Mouse (Mus musculus) liver, embryonic 11.5 days (tissue): ENCODE data around the gene Fbxo42. TPM values are rescaled to one million over a fixed set of nuclear protein-coding genes. Genes with fewer than 3 reads are reported as not detected.

ENCODE experiments used
- ATAC-seq: fragments of 200-750 bp; cut with Nextera tagmentation; replicated peaks from 2 replicates; pipeline ENCODE4 v1.8.0; 2017; ENCODE audit warnings: moderate number of reproducible peaks, mild to moderate bottlenecking, moderate TSS enrichment, moderate library complexity; ENCODE audit not compliant: low FRiP score
- DNase-seq: peaks from one replicate; pipeline ENCODE4 v3.0.0-alpha.2; 2017; ENCODE audit warnings: low spot score
- H3K27ac ChIP-seq: fragments of 300-500 bp; sonication (generic); 2 replicates; pipeline ENCODE4 v1.5.1; 2014; ENCODE audit warnings: mild to moderate bottlenecking, low read depth, low read length, control low read depth
- H3K27me3 ChIP-seq: fragments of 300-500 bp; sonication (generic); replicated peaks from 2 replicates; pipeline ENCODE4 v1.6.1; 2014; ENCODE audit warnings: low read length, mixed read lengths; ENCODE audit not compliant: control insufficient read depth, insufficient read depth
- H3K36me3 ChIP-seq: fragments of 300-500 bp; sonication (generic); 2 replicates; pipeline ENCODE4 v1.6.1; 2014; ENCODE audit warnings: mild to moderate bottlenecking, low read length, moderate library complexity, mixed read lengths; ENCODE audit not compliant: control insufficient read depth, insufficient read depth
- H3K4me1 ChIP-seq: fragments of 300-500 bp; sonication (generic); replicated peaks from 2 replicates; pipeline ENCODE4 v1.6.1; 2014; ENCODE audit warnings: low read length, mixed read lengths; ENCODE audit not compliant: control insufficient read depth, insufficient read depth
- H3K4me2 ChIP-seq: fragments of 300-500 bp; sonication (generic); 2 replicates; pipeline ENCODE4 v1.6.1; 2014; ENCODE audit warnings: mild to moderate bottlenecking, control low read depth, moderate library complexity
- H3K4me3 ChIP-seq: fragments of 300-500 bp; sonication (generic); 2 replicates; pipeline ENCODE4 v1.5.1; 2014; ENCODE audit warnings: low read depth, low read length, control low read depth
- H3K9ac ChIP-seq: fragments of 300-500 bp; sonication (generic); 2 replicates; pipeline ENCODE4 v1.6.1; 2014; ENCODE audit warnings: low read depth, low read length, control low read depth
- H3K9me3 ChIP-seq: fragments of 300-500 bp; sonication (generic); 2 replicates; pipeline ENCODE4 v1.6.1; 2016; ENCODE audit warnings: low read length, inconsistent platforms, mixed read lengths; ENCODE audit not compliant: control insufficient read depth
- WGBS: fragments of 180-500 bp; shearing (Covaris S2); extraction: QIAGEN DNeasy Blood & Tissue Kit; methylation state at CpG from one replicate; pipeline ENCODE4 v1.1.7; 2014; 5-methylcytosine and 5-hydroxymethylcytosine counted together
- polyA plus RNA-seq: library from polyadenylated mRNA; unstranded; fragments of >200 nt; fragmentation: Nextera tagmentation; extraction: Ambion mirVana; gene quantifications from 2 replicates; pipeline ENCODE4 v1.2.1, GENCODE M21; 2014

The Fbxo42 gene
- polyA plus RNA-seq, 1 experiment from 2014 or later = 26.0 TPM

- Histone ChIP-seq H3K36me3 (no peaks in the 10 kb centered on the region), H3K4me3 (no peak overlapping the region), H3K27ac (no peak overlapping the region), H3K27me3 (no peaks in the 10 kb centered on the region), H3K9ac (no peak overlapping the region), H3K9me3 (no peaks in the 10 kb centered on the region), H3K4me1 (peaks cover 11% of the 10 kb centered on the region), H3K4me2 (no peak overlapping the region)
- DNase-seq = no peak
- no peak for ATAC-seq
- 86% methylated on average over 4 of the region's 4 CpGs for WGBS
These were observed 63.9 kb downstream of the Fbxo42 start for GRCm38 (mm10) chr4:141211646-141212045.

- WGBS = 87% methylated on average over 9 of the region's 9 CpGs
- H3K4me1 ChIP-seq = peaks cover 11% of the 10 kb centered on the region
- no peak overlapping the region for H3K4me3 ChIP-seq
- H3K27me3 ChIP-seq = no peaks in the 10 kb centered on the region
- no peaks in the 10 kb centered on the region for H3K36me3 ChIP-seq
- H3K27ac ChIP-seq = no peak overlapping the region
- no peak overlapping the region for H3K9ac ChIP-seq
- no peak for ATAC-seq
- no peaks in the 10 kb centered on the region for H3K9me3 ChIP-seq
- no peak for DNase-seq
- H3K4me2 ChIP-seq = no peak overlapping the region
These were observed 65.2 kb downstream of the Fbxo42 start for GRCm38 (mm10) chr4:141212892-141213291.

GRCm38 (mm10) chr4:141213342-141213741, 65.6 kb downstream of the Fbxo42 start:
- no peaks in the 10 kb centered on the region for H3K27me3 ChIP-seq
- no peak for ATAC-seq
- no peak for DNase-seq
- H3K9me3 ChIP-seq = no peaks in the 10 kb centered on the region
- H3K4me3 ChIP-seq = peak overlapping the region; percentile 66
- H3K4me2 ChIP-seq = peak overlapping the region; percentile 99
- no peak overlapping the region for H3K27ac ChIP-seq
- WGBS = 54% methylated on average over 2 of the region's 2 CpGs
- H3K36me3 ChIP-seq = no peaks in the 10 kb centered on the region
- H3K9ac ChIP-seq = no peak overlapping the region; the same call in 1 of the 2 replicates
- peaks cover 11% of the 10 kb centered on the region for H3K4me1 ChIP-seq

DNA sequence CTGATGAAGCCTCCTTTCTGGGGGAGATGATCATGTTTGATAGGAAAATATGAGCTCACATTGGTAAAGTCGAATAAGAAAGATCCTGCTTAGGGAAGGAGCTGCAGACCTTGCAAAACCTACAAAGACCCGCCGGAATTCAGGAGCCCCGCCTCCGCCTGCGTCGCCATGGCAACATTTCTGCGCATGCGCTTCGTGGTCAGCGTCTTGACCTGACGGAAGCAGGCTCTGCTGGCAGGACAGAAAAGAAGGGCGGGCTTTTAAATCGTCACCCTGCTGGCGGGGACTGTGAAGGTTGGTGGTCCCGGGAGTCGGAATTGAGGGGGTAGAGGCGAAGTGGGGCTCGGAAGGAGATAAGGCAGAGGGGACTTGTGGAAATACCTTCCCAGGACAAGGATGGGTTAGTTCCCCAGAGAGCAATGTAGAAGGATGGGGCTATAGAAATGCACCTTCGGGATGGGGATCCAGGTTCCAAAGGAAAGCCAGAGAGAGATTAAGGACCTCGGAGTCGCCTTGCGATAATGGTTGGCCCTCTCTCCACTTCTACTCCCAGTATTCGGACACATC, 66.1 kb downstream of the Fbxo42 start, which contains the start of gene Rsg1:
TSS of gene Rsg1 (plus strand) at position 187 of the 567 bp plus-strand sequence.
- Histone ChIP-seq H3K27ac (peak within 1 kb of the TSS; percentile 19; the same call in 1 of the 2 replicates), H3K4me2 (peak within 1 kb of the TSS; percentile 99), H3K9ac (peak within 1 kb of the TSS; percentile 70), H3K36me3 (no peaks in the 10 kb centered on the region), H3K4me1 (peaks cover 11% of the 10 kb centered on the region), H3K27me3 (no peaks in the 10 kb centered on the region), H3K9me3 (no peaks in the 10 kb centered on the region), H3K4me3 (peak within 1 kb of the TSS; percentile 66)
- ATAC-seq = peak; percentile 76
- peak; percentile 95 for DNase-seq
- under 1% methylated on average over 24 of the region's 24 CpGs for WGBS

DNA sequence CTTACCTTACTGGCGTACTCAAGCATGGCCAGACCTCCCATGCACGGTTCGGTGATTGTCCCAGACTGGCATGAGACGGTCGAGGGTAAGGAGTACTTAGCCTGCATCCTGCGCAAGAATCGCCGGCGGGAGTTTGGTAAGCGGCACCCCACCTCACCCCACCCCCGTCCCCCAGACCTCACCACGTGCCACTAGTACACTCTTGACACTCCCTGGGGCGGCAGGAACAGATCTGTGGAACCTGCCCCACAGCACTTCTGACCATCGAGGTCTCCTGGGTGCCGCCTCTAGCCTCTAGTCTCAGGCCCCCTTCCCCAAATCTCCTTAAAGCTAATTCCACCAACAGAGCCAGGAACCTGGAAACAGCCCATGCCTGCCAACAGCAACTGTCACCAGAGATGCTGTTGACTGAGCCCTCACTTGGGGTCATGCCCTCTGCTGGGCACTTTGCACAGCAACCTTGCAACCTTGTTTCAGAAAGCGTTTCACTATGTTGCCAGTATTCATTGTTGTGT, 66.7 kb downstream of the Fbxo42 start:
- Histone ChIP-seq H3K27me3 (no peaks in the 10 kb centered on the region), H3K9ac (peak overlapping the region; percentile 70), H3K9me3 (no peaks in the 10 kb centered on the region), H3K4me1 (peaks cover 11% of the 10 kb centered on the region), H3K27ac (peak overlapping the region; percentile 19; the same call in 1 of the 2 replicates), H3K36me3 (no peaks in the 10 kb centered on the region), H3K4me2 (peak overlapping the region; percentile 99), H3K4me3 (peak overlapping the region; percentile 66)
- 3% methylated on average over 16 of the region's 16 CpGs for WGBS
- peak; percentile 61 for ATAC-seq
- peak; percentile 68 for DNase-seq

DNA sequence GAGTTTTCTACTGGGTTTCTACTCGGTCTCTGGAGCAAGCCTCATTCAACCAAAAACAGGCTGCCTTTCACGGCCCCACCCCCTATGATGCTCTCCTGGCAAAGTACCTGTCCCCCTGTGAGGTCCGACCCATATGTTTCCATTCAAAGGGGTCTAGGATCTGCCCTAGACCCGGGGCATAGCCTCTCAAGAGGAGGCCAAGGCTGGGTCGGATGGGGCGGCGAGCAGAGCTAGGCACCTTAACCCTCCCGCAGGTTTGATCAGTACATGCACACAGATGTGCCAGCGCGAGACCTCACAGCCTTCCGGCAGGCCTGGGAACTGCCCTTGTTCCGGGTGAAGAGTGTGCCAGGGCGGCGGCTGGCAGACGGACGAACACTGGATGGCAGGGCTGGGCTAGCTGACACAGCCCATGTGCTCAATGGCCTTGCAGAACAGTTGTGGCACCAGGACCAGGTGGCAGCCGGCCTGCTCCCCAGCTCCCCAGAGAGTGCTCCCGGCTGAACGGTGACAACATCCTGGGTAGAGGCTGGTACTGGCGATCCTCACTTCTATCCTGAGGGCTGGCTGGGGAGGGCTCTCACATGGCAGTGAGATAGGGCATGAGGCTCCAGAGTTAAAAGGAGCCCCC, 72.0 kb downstream of the Fbxo42 start:
- no peak overlapping the region for H3K9ac ChIP-seq
- H3K4me3 ChIP-seq = no peak overlapping the region
- DNase-seq (no peak), ATAC-seq (no peak)
- 94% methylated on average over 20 of the region's 20 CpGs for WGBS
- H3K4me1 ChIP-seq = peaks cover under 1% of the 10 kb centered on the region
- H3K36me3 ChIP-seq = no peaks in the 10 kb centered on the region
- H3K4me2 ChIP-seq = no peak overlapping the region
- no peaks in the 10 kb centered on the region for H3K9me3 ChIP-seq
- H3K27me3 ChIP-seq = no peaks in the 10 kb centered on the region
- no peak overlapping the region for H3K27ac ChIP-seq

GRCm38 (mm10) chr4:141221848-141222247, 74.1 kb downstream of the Fbxo42 start:
- H3K4me2 ChIP-seq = no peak overlapping the region
- H3K4me1 ChIP-seq = no peaks in the 10 kb centered on the region; the same call in 1 of the 2 replicates
- no peak overlapping the region for H3K4me3 ChIP-seq
- no peaks in the 10 kb centered on the region for H3K9me3 ChIP-seq
- no peak overlapping the region for H3K9ac ChIP-seq
- 71% methylated on average over 2 of the region's 2 CpGs for WGBS
- ATAC-seq (no peak), DNase-seq (no peak)
- no peaks in the 10 kb centered on the region for H3K36me3 ChIP-seq
- H3K27ac ChIP-seq = no peak overlapping the region
- H3K27me3 ChIP-seq = no peaks in the 10 kb centered on the region

- WGBS = 89% methylated on average over 5 of the region's 5 CpGs
- no peak for DNase-seq
- H3K9me3 ChIP-seq = no peaks in the 10 kb centered on the region
These were observed 75.0 kb downstream of the Fbxo42 start for GRCm38 (mm10) chr4:141222752-141223151.

More at GRCm38 (mm10) chr4:141222752-141223151, 75.0 kb downstream of the Fbxo42 start:
- H3K4me3 ChIP-seq = no peak overlapping the region
- H3K36me3 ChIP-seq = no peaks in the 10 kb centered on the region
- H3K4me2 ChIP-seq = no peak overlapping the region
- H3K27ac ChIP-seq = no peak overlapping the region
- H3K27me3 ChIP-seq = no peaks in the 10 kb centered on the region
- no peak overlapping the region for H3K9ac ChIP-seq
- no peaks in the 10 kb centered on the region; the same call in 1 of the 2 replicates for H3K4me1 ChIP-seq
- no peak for ATAC-seq
